ENCODE assay signal across 7 mouse cellular contexts in the genomic region with DNA sequence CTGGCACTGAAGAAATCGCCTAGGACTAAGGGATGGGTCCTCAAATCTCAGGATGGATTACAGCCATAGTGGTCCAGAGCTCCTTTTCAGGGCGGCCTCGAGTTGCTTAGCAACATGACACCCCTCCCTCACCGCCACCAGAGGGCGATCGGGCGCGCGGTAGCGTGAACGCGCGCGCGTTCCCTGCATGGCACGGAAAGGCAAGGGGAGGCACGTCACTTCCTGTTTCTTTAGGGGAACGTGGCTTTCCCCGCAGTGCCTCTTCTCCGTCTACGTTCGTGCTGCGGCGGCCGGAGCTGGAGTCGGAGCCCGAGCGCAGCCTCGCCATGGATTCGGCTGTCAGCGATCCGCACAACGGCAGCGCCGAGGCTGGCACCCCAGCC. TPM values are rescaled to one million over a fixed set of nuclear protein-coding genes. Genes with fewer than 3 reads are reported as not detected.
DNase-seq lines count a peak whose midpoint lies in the region; ATAC-seq and TF ChIP-seq lines count a peak whose summit lies in the region.

A gene (plus strand): TSS at position 206 of the 383 bp plus-strand sequence.

- WGBS in embryonic facial prominence, embryonic 11.5 days = 1% methylated on average over 35 of the region's 35 CpGs
- under 1% methylated on average over 35 of the region's 35 CpGs for WGBS in kidney, adult 2 months
- WGBS in limb, embryonic 12.5 days = under 1% methylated on average over 35 of the region's 35 CpGs
- 0% methylated on average over 28 of the region's 35 CpGs for WGBS in midbrain, embryonic 15.5 days
- WGBS in spleen, adult 2 months = under 1% methylated on average over 35 of the region's 35 CpGs

- H3K9ac ChIP-seq in embryonic facial prominence, embryonic 11.5 days (replicated peaks; ENCODE audit: low read length) = peak within 1 kb of the TSS; percentile 98
- peak within 1 kb of the TSS; percentile 95 for H3K9ac ChIP-seq in limb, embryonic 12.5 days (replicated peaks)
- H3K9ac ChIP-seq in midbrain, embryonic 15.5 days = peak within 1 kb of the TSS; percentile 87

- peak within 1 kb of the TSS; percentile 79 for H3K4me2 ChIP-seq in embryonic facial prominence, embryonic 11.5 days (ENCODE audit: low read depth, low read length)
- H3K4me2 ChIP-seq in limb, embryonic 12.5 days = peak within 1 kb of the TSS; percentile 85
- H3K4me2 ChIP-seq in midbrain, embryonic 15.5 days = peak within 1 kb of the TSS; percentile 94

- peak; percentile 96; the same call in 1 of the 2 replicates for TF ChIP-seq CTCF in kidney, adult 2 months (conservative IDR thresholded peaks at IDR 0.05; ENCODE audit: insufficient read depth, insufficient read length, low read depth, low read length)
- peak; percentile 98 for TF ChIP-seq CTCF in spleen, adult 2 months (IDR thresholded peaks at IDR 0.05; ENCODE audit: extremely low read depth, insufficient read depth, insufficient read length, insufficient replicate concordance)

- H3K36me3 ChIP-seq in embryonic facial prominence, embryonic 11.5 days (replicated peaks; ENCODE audit: control insufficient read depth, insufficient read depth, low read depth, low read length) = no peaks in the 10 kb centered on the region
- H3K36me3 ChIP-seq in kidney, adult 2 months (ENCODE audit: control insufficient read depth, insufficient read depth, low read length) = no peaks in the 10 kb centered on the region
- peaks cover 26% of the 10 kb centered on the region for H3K36me3 ChIP-seq in limb, embryonic 12.5 days
- no peaks in the 10 kb centered on the region for H3K36me3 ChIP-seq in midbrain, embryonic 15.5 days (replicated peaks)
- H3K36me3 ChIP-seq in spleen, adult 2 months (ENCODE audit: control insufficient read depth, insufficient read depth, low read length) = no peaks in the 10 kb centered on the region

- peaks cover 7% of the 10 kb centered on the region for H3K4me1 ChIP-seq in embryonic facial prominence, embryonic 11.5 days (ENCODE audit: control insufficient read depth, insufficient read depth, low read length)
- H3K4me1 ChIP-seq in kidney, adult 2 months (ENCODE audit: control insufficient read depth, insufficient read depth, low read length) = peaks cover 23% of the 10 kb centered on the region
- H3K4me1 ChIP-seq in limb, embryonic 12.5 days (replicated peaks) = peaks cover 35% of the 10 kb centered on the region
- peaks cover 38% of the 10 kb centered on the region for H3K4me1 ChIP-seq in midbrain, embryonic 15.5 days
- peaks cover 17% of the 10 kb centered on the region; the same call in 1 of the 2 replicates for H3K4me1 ChIP-seq in spleen, adult 2 months (ENCODE audit: control insufficient read depth, insufficient read depth, insufficient read length)

- DNase-seq in adrenal gland, postnatal 14 days = peak; percentile 96
- DNase-seq in embryonic facial prominence, embryonic 11.5 days (ENCODE audit: low spot score) = peak; percentile 97
- peak; percentile 94 for DNase-seq in heart, adult 18-20 months
- peak; percentile 95 for DNase-seq in kidney, adult 2 months
- peak; percentile 87 to 89 for DNase-seq in spleen, adult 2 months (ENCODE audit: low read depth in 1 of 2, low spot score in 2 of 2)

- H3K27ac ChIP-seq in embryonic facial prominence, embryonic 11.5 days (replicated peaks; ENCODE audit: low read depth, low read length) = peak within 1 kb of the TSS; percentile 92
- peak within 1 kb of the TSS; percentile 75 for H3K27ac ChIP-seq in kidney, adult 2 months (ENCODE audit: insufficient read depth, low read depth, low read length)
- peak within 1 kb of the TSS; percentile 96 for H3K27ac ChIP-seq in limb, embryonic 12.5 days
- H3K27ac ChIP-seq in midbrain, embryonic 15.5 days = peak within 1 kb of the TSS; percentile 96
- H3K27ac ChIP-seq in spleen, adult 2 months (ENCODE audit: insufficient read depth, low read length) = peak within 1 kb of the TSS; percentile 89

- TF ChIP-seq POLR2A in kidney, adult 2 months (IDR thresholded peaks at IDR 0.05; ENCODE audit: low read depth, low read length) = peak; percentile 87
- peak; percentile 93 for TF ChIP-seq POLR2A in spleen, adult 2 months (IDR thresholded peaks at IDR 0.05; ENCODE audit: low read depth, low read length)

- peak; percentile 73 for ATAC-seq in embryonic facial prominence, embryonic 11.5 days (replicated peaks; ENCODE audit: insufficient number of reproducible peaks, low FRiP score, low TSS enrichment, low read depth)
- peak; percentile 79 for ATAC-seq in limb, embryonic 12.5 days (ENCODE audit: insufficient number of reproducible peaks, insufficient read depth, low FRiP score, low TSS enrichment, low read depth)
- peak; percentile 86 for ATAC-seq in midbrain, embryonic 15.5 days (replicated peaks)

- no peaks in the 10 kb centered on the region for H3K9me3 ChIP-seq in embryonic facial prominence, embryonic 11.5 days (replicated peaks; ENCODE audit: control insufficient read depth, low read length)
- no peaks in the 10 kb centered on the region for H3K9me3 ChIP-seq in limb, embryonic 12.5 days
- no peaks in the 10 kb centered on the region for H3K9me3 ChIP-seq in midbrain, embryonic 15.5 days

- H3K4me3 ChIP-seq in embryonic facial prominence, embryonic 11.5 days (ENCODE audit: low read depth, low read length) = peak within 1 kb of the TSS; percentile 98
- peak within 1 kb of the TSS; percentile 91 for H3K4me3 ChIP-seq in kidney, adult 2 months (ENCODE audit: insufficient read depth, low read depth, low read length)
- H3K4me3 ChIP-seq in limb, embryonic 12.5 days (replicated peaks) = peak within 1 kb of the TSS; percentile 88
- H3K4me3 ChIP-seq in midbrain, embryonic 15.5 days = peak within 1 kb of the TSS; percentile 93
- peak within 1 kb of the TSS; percentile 90 for H3K4me3 ChIP-seq in spleen, adult 2 months (ENCODE audit: extremely low read depth, insufficient read depth, insufficient read length)

- no peaks in the 10 kb centered on the region for H3K27me3 ChIP-seq in embryonic facial prominence, embryonic 11.5 days (ENCODE audit: control insufficient read depth, insufficient read depth, low read length)
- no peaks in the 10 kb centered on the region for H3K27me3 ChIP-seq in kidney, adult 2 months (replicated peaks; ENCODE audit: control insufficient read depth, insufficient read depth, low read length)
- H3K27me3 ChIP-seq in limb, embryonic 12.5 days = no peaks in the 10 kb centered on the region
- H3K27me3 ChIP-seq in midbrain, embryonic 15.5 days (replicated peaks) = no peaks in the 10 kb centered on the region
- no peaks in the 10 kb centered on the region for H3K27me3 ChIP-seq in spleen, adult 2 months (ENCODE audit: control insufficient read depth, insufficient read depth, low read length)

RNA-seq across cellular contexts. Expression of the gene that starts here (rescaled TPM):
- total RNA-seq in adrenal gland, postnatal 14 days (2021) = 123 and 139 TPM in 2 replicates
- polyA plus RNA-seq in embryonic facial prominence, embryonic 11.5 days (2014; fragmentation: Nextera tagmentation; extraction: Ambion mirVana) = 115 and 118 TPM in 2 replicates
- total RNA-seq in heart, adult 18-20 months (2021) = 10 to 100 TPM; 32.7 to 39.6 TPM
- 129 and 161 TPM in 2 replicates for polyA plus RNA-seq in kidney, adult 2 months (2012; rRNA removed)
- polyA plus RNA-seq in limb, embryonic 12.5 days (2016; fragmentation: Nextera tagmentation; extraction: Ambion mirVana) = 129 and 135 TPM in 2 replicates
- polyA plus RNA-seq in midbrain, embryonic 15.5 days (2015; fragmentation: Nextera tagmentation; extraction: Ambion mirVana) = 178 and 186 TPM in 2 replicates
- 82.8 and 145 TPM in 2 replicates for polyA plus RNA-seq in spleen, adult 2 months (2012; rRNA removed)

Comparison
In these comparisons a context has a peak if more than half of its experiments do, and no peak if none do; other contexts are left out.
1. Peak in every context shown above with its lines: DNase-seq, ATAC-seq, H3K4me3 ChIP-seq and H3K27ac ChIP-seq.